ENCODE assay signal across 8 mouse cellular contexts in the genomic region with DNA sequence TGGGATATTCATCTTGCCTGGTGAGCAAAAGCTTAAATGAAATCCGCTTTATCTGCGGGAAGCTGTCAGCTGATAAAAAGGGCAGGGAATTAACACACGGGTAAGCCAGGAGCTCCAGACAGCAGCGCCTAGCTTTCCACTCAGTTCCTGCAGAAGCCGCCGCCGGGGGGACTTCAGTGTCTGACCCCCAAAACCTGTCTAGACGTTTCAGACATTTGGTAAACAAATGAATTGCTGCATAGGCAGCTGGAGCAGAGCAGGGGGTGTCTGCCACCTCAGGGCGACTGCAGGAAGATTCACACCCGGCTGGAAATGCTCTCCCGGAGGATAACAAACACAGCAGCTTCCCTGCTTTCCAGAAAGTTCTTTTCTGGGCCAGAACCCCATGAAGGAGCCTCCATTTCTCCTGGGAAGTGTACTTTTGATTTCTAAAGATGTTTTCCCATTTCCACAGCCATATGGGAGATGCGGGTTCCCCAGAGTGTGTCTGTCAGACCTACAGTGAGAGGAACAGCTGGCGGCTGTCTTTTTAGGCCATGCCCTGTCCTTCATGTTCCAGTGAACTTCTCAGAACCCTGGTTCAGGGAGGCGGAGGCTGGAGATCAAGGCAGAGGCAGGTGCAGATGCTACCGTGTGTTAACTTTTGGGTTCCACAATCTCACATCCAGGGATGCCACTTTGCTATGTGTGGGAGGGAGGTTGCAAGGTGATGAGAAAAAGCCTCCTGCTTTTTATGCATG. TPM values are rescaled to one million over a fixed set of nuclear protein-coding genes. Genes with fewer than 3 reads are reported as not detected.
DNase-seq lines count a peak whose midpoint lies in the region; ATAC-seq and TF ChIP-seq lines count a peak whose summit lies in the region.

No protein-coding gene starts in this region.

- H3K27ac ChIP-seq in gastrocnemius, adult 2 months, result peak overlapping the region; percentile 53
- peak overlapping the region; percentile 70 for H3K27ac ChIP-seq in heart, embryonic 12.5 days (ENCODE audit: poor library complexity, severe bottlenecking)
- peak overlapping the region; percentile 67 for H3K27ac ChIP-seq in limb, embryonic 14.5 days (replicated peaks; ENCODE audit: low read depth, low read length)

- H3K36me3 ChIP-seq in E14TG2a.4 (ENCODE audit: insufficient read depth, low read length), result no peaks in the 10 kb centered on the region
- H3K36me3 ChIP-seq in heart, embryonic 12.5 days, result no peaks in the 10 kb centered on the region
- H3K36me3 ChIP-seq in limb, embryonic 14.5 days (ENCODE audit: control insufficient read depth, insufficient read depth, low read length), result no peaks in the 10 kb centered on the region

- TF ChIP-seq POLR2A in limb, embryonic 14.5 days (IDR thresholded peaks at IDR 0.05; ENCODE audit: borderline replicate concordance, extremely low read depth, insufficient read depth, insufficient read length), result no peak

- H3K27me3 ChIP-seq in E14TG2a.4 (ENCODE audit: insufficient read depth, low read length), result peaks cover 66% of the 10 kb centered on the region
- H3K27me3 ChIP-seq in heart, embryonic 12.5 days (replicated peaks), result no peaks in the 10 kb centered on the region
- H3K27me3 ChIP-seq in limb, embryonic 14.5 days (ENCODE audit: control insufficient read depth, insufficient read depth, low read length), result no peaks in the 10 kb centered on the region

- no peak for TF ChIP-seq CTCF in gastrocnemius, adult 2 months (IDR thresholded peaks at IDR 0.05)
- TF ChIP-seq CTCF in E14TG2a.4 (conservative IDR thresholded peaks at IDR 0.05; ENCODE audit: low read length), result no peak

- WGBS in heart, embryonic 12.5 days, result 12% methylated on average over 15 of the region's 15 CpGs
- WGBS in limb, embryonic 14.5 days, result 19% methylated on average over 15 of the region's 15 CpGs

- no peak for ATAC-seq in heart, embryonic 12.5 days (ENCODE audit: insufficient number of reproducible peaks, low FRiP score)
- no peak for ATAC-seq in limb, embryonic 14.5 days (ENCODE audit: low FRiP score, low read depth)

- H3K4me1 ChIP-seq in E14TG2a.4 (replicated peaks; ENCODE audit: low read depth, low read length), result peaks cover 47% of the 10 kb centered on the region
- H3K4me1 ChIP-seq in heart, embryonic 12.5 days (replicated peaks), result peaks cover 61% of the 10 kb centered on the region
- H3K4me1 ChIP-seq in limb, embryonic 14.5 days (ENCODE audit: control insufficient read depth, insufficient read depth, low read length), result peaks cover 56% of the 10 kb centered on the region

- no peak overlapping the region for H3K4me3 ChIP-seq in gastrocnemius, adult 2 months
- H3K4me3 ChIP-seq in E14TG2a.4 (replicated peaks; ENCODE audit: low read length), result 0 out of 2 replicates have a peak overlapping the region, but pooled peaks have one; percentile 7
- no peak overlapping the region for H3K4me3 ChIP-seq in heart, embryonic 12.5 days
- H3K4me3 ChIP-seq in limb, embryonic 14.5 days (replicated peaks; ENCODE audit: low read length), result no peak overlapping the region

- H3K9ac ChIP-seq in heart, embryonic 12.5 days, result peak overlapping the region; percentile 50; the same call in 1 of the 2 replicates
- H3K9ac ChIP-seq in limb, embryonic 14.5 days (ENCODE audit: low read depth, low read length, severe bottlenecking), result no peak overlapping the region

- H3K9me3 ChIP-seq in E14TG2a.4 (ENCODE audit: low read length), result no peaks in the 10 kb centered on the region
- H3K9me3 ChIP-seq in heart, embryonic 12.5 days (replicated peaks), result no peaks in the 10 kb centered on the region
- H3K9me3 ChIP-seq in limb, embryonic 14.5 days (ENCODE audit: control insufficient read depth, low read length), result no peaks in the 10 kb centered on the region

- peak overlapping the region; percentile 36 for H3K4me2 ChIP-seq in heart, embryonic 12.5 days
- H3K4me2 ChIP-seq in limb, embryonic 14.5 days (replicated peaks; ENCODE audit: low read depth, low read length, severe bottlenecking), result no peak overlapping the region

- intact Hi-C loops in gastrocnemius, adult 2 months (cut with DNase I), result no loop called here

- DNase-seq in gastrocnemius, adult 2 months, result peak; percentile 33
- DNase-seq in gastrocnemius, postnatal 25 days, result no peak
- DNase-seq in limb, embryonic 14.5 days (ENCODE audit: low spot score), result no peak
- no peak for DNase-seq in spleen, adult 18-20 months
- DNase-seq in adrenal gland, postnatal 25 days, result no peak
- DNase-seq in thymus, postnatal 36 days, result no peak

RNA-seq across cellular contexts. Expression of gene Pmepa1, which starts 58.7 kb away (rescaled TPM):
- total RNA-seq in gastrocnemius, adult 2 months (2021), result 10 to 100 TPM; 20.0 to 24.4 TPM
- total RNA-seq in gastrocnemius, postnatal 25 days (2021), result 10 to 100 TPM; 18.2 to 19.2 TPM
- 4.0 and 4.5 TPM in 2 replicates for polyA plus RNA-seq in heart, embryonic 12.5 days (2016; fragmentation: Nextera tagmentation; extraction: Ambion mirVana)
- 41.0 and 62.3 TPM in 2 replicates for polyA plus RNA-seq in limb, embryonic 14.5 days (2012; rRNA removed)
- polyA plus RNA-seq in limb, embryonic 14.5 days (2014; fragmentation: Nextera tagmentation; extraction: Ambion mirVana), result 10.2 and 11.6 TPM in 2 replicates
- total RNA-seq in adrenal gland, postnatal 25 days (2021), result 34.2 and 78.1 TPM in 2 replicates
